Mouse (Mus musculus): ENCODE measurements at regions not wholly inside any gene's neighbourhood (a gene's known extent, or its start where the extent isn't known, plus 50 kb on each side); places are given as distances from the start of the nearest gene placed in this dataset.

DNA sequence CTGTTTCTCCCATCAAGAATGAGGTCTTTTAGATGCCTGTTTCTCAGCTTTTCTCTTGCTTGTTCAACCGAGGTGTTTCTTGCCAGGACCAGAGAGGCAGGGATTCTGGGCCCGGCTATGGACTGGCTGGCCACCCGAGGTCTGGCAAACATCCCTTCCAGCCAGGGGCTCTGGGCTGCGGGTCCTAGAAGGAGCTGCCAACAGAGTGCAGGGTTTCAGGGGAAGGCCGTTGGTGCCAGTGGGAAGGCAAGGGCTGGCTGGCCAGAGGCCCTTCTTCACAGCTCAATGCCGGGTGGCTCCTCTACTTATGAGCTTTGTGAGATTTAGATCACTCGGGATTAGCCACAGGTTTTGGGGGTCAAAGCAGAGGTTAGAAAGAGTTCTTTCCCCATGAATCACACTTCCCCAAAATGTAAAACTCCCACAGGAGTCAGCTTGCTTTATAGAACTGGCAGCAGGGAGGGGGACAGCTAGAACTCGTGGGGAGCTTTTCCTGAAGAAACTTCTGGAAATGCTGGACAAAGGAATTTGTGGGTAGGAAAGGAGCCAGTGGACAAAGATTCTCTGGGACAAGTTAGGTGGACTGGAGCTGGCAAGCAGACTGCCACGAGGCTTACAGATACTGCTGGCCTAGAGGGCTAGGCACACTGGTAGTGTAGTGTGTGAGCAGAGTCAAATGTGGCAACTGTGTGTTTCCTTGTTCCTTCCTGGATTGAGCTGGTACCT, 104.1 kb upstream of the Vps8 start:
- no peak for DNase-seq (ENCODE audit: low spot score in 2 of 2)

DNA sequence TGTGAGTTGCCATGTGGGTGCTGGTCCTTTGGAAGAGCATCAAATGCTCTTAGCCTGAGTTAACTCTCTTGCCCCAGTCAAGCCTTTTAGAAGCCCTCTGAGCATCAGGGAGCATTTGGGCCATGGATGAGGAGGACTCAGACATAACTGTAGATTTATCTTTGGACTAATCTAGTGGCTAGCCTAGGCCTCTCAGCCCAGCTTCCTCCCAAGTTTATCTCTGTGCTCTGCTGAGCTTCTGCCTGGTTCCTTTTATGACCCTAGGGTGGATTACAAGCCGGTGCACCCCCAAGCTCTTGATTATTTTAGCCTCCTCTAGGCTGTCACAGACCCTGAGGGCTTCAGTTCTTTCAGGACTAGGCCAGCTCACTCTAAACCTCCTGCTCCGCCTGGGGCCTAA, 102.6 kb upstream of the Vps8 start:
- DNase-seq (ENCODE audit: low spot score in 2 of 2), result no peak

DNA sequence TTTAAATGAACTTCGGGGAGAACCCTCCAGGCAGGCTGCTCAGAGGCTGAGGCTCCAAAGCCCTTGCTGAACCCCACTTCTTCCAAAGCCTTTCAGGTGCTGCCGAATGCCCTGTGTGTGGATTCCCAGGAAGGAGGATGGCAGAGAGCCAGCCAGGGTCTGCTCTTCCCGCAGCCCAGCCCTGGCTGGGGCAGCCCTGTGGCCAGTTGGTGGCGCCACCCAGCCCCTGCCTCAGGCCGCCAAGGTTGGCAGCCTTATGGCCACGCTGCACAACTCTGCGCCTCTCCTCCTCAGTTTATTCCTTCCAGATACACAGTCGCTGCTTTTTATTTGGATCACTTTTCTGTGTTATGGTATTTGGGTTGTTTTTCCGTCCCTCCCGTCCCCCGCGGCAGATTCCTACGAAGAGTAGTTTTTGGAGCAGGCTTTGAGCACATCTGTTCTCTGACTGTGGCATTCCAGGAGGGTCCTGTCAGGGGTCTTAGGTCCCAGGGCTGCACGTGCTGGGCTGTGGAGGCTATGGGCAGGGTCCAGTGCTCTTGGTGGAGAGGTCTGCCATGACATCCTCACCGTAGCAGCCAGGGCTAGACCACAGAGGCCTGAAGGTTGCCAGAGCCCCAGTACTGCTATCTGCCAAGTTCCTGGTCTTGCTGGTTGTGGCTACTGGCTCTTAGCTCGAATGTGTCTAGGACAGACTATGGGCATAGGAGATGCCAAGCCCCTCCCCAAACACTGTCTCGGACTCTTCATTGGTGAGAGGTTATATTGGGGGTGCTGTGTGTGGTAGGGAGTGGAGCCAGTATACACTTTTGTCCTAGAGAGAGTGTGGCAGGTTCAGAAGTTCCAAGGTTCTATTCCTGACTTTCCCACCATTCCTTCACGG, 101.5 kb upstream of the Vps8 start:
- no peak for DNase-seq (ENCODE audit: low spot score in 2 of 2)

DNA sequence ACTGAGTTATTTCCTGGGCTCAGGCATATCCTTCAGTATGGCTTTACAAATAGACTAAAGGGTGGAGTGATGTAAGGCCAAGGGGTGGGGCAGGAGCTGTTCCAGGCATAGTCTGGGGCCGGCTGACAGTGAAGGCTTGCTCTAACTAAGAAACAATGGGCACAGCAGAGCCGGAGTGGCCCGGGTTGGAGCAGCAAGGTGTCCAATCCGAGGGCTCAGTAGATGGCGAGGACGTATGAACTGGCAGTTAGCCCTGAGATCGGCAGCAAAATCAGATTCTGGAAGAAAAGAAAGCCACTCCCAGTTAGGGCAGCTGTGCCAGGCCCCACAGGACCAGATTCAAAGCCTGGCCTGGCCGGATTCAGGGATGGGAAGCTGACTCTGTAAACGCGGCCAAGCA, 100.5 kb upstream of the Vps8 start:
- no peak for DNase-seq (ENCODE audit: low spot score in 2 of 2)

DNA sequence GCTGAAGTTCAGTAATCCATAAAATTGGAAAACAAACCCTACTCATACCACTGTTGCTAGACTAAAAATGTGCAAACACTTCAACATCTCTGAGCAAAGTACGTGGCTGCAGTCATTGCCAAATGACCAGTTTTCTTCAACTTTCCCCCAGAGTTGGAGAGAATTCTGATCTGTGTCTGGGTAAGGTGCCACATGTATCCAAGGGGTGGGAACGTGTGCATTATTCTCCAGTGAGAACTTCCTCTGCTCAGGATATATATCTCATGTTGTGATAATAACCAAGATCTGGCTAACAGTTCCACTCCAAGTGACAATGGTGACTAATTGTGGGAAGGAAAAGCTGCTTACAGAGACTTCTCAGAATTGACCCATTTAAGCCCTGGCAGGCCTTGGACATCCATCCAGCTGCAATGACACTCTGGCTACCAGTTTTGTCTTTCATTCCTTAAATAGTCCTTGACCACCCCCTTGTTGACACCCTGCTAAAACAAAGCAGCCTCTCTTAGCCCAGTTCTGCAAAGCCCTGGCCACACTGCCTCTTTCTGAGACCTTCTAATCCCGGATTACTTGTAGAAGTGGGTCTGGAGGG, 99.4 kb upstream of the Vps8 start:
- no peak for DNase-seq (ENCODE audit: low spot score in 2 of 2)

DNA sequence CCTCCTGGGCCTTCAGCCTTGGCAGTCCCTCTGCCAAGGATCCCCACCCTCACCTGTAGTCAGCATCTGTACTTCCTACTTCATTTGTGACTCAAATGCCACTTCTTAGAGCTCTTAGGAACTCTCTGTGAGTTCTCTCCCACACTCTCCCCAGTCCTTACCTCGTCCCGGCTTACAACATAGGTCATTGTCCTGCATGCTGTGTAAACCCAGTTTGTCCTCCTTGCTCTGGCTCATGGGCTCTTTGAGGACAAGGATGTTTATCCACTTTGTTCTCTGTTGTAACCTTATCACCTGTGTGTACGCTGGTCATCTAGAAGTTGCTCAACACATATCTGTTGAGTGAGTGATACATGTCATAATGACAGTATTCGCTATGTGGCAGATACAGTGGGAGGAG, 94.9 kb upstream of the Vps8 start:
- DNase-seq (ENCODE audit: low spot score in 2 of 2), result no peak

DNA sequence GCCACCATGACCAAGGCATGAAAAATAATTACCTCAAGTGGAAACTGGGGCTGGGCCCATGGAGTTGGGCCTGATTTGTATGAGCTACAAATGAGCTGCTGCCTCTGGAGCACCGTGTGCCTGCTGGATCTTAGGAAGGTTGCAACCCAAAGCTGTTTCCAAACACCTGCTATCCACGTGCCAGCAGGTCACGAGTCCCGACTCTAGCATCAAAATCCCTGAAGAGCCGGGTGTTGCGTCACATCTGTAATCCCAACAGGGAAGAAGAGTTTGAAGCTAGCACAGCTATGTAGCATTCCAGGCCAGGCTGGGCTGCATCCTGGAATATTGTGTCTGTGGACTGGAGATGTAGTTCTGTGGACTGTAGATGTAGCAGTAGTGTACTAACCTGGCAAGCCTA, 93.7 kb upstream of the Vps8 start:
- DNase-seq (ENCODE audit: low spot score in 2 of 2), result no peak

DNA sequence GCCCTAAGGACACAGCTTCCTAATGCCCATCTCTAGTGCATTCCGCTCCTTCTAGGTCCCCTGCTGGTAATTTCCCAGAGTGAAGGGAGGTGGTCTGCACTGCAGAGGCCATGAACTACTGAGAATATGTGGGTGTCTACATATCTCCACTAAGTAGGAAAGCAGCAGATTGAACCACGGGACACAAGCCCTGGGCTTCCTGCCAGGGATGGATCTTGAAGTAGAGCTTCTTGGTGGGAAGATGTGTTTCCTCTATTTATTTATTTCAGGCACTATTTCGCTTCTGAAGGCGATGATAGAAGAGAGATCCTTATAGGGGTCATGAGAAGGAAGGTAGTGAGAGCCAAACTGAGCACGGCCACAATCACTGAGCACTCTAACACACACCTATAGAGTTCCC, 91.7 kb upstream of the Vps8 start:
- no peak for DNase-seq (ENCODE audit: low spot score in 2 of 2)

DNA sequence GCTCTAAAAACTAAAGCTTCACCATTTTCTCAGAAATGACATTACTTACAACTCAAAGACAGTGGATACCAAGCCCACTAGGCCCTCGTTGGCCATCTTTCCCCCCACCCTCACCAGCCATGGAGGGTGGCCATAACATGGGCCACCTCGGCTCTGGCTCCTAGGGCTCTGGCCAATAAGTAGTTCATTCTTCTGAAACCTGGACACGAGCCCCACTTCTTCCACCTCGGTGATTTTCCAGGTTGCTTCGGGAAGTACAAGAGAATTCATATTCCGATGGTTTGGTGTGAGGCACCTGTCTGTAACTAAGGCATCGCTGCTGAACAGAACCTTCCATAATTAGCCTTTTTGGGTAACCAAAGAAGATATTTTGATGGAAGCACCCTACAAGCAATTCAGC, 90.5 kb upstream of the Vps8 start:
- no peak for DNase-seq (ENCODE audit: low spot score in 2 of 2)

DNA sequence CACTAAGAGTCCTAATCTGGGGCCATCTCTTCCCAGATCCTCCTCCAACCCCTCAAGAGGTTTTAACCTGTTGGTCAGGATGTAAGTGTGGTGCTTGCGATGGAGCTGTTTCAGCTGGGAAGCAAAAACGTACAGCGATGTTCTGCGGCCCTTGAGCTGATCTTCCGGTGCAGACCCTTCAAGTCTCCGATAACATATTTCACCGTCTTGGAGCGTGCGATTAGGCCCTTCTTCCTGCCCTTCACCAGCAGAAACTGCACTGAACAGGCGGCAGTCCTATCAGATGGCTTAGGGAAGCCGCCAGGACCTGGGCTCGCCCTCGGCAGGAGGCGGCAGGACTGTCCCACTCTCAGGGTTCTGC, 90.1 kb upstream of the Vps8 start:
- peak in 1 of 2 experiments; percentile 7 for DNase-seq (ENCODE audit: low spot score in 2 of 2)

DNA sequence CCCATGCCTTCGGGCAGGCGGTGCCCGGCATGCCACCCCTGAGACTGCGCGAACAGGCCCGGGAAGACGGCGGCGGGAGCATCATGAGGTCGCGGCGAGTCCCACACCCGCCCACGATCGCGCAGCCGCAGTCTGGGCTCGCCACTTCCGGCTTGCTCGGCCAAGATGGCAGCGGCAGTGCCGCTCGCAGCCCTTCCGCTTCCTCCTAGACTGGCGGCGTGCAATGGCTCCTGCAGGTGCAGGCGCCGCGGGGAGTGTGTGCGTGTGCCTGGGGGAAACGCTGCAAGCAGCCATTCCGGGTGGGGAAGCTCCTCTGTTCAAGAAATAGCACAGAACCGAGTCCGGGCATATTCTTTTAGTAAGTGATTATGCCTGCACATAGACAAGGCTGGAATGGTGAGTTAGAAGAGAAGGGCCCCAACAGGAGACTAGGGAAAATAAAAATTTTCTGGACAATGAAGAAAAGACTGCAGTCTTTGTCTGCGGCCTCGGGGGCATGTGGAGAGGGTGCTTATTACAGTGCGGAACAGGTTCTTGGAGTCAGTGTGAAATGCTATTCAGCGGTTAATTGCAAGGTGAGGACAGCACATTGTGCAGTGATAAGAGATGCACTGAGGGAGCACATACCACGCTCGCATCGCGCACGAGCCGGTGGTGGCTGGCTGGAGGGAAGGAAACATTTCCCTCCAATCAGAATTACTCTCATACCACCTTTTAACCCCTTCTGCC, 89.5 kb upstream of the Vps8 start:
- peak; percentile 90 to 92 for DNase-seq (ENCODE audit: low spot score in 2 of 2)

DNA sequence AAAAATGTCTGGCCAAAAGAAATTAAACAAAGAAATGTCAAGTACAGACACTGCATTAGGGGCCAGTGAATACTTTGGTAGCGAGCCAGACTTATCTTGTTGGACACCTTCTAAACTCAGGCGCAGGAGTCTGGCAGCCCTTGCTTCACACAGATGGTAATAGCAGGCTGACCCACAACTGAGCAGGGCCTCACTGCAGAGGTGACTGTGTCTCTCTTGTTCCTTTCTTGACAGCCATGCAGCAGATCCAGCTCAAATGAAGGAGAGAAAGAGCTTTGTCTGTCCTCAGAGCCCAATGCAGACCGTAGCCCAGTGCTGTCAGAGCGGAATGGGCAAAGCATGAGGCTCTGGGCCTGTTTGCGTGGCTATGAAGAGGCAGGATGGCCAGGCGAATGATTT, 83.9 kb upstream of the Vps8 start:
- DNase-seq (ENCODE audit: low spot score in 2 of 2), result no peak

DNA sequence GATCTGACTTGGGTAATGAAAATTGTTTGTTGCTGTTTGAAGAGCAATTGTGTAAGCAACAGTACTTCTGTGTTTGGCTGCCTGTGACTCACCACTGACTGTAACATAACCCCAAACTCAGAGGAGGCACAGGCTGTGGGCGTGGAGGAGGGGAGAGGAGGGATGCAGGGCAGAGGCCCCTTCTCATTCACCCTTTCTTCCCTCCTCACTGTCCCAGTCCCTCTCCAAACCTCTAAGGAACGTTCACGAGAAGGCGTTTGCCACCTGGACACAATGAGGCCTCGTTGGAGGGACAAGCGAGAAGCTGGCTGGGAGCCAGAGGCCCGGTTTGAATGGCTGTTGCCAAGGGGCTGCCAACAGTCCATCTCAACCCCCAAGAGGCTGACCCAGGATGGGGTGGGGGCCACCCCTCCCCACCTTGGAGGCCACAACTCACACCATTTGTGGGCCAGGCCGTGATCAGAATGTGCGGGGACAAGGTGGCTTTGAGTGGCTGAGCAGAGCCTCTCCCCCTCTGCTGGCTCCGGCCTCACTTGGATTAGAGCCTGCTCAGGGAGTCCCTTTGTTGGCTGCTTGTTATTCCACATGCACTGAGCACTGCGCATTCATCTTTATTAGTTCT, 83.3 kb upstream of the Vps8 start:
- no peak for DNase-seq (ENCODE audit: low spot score in 2 of 2)

DNA sequence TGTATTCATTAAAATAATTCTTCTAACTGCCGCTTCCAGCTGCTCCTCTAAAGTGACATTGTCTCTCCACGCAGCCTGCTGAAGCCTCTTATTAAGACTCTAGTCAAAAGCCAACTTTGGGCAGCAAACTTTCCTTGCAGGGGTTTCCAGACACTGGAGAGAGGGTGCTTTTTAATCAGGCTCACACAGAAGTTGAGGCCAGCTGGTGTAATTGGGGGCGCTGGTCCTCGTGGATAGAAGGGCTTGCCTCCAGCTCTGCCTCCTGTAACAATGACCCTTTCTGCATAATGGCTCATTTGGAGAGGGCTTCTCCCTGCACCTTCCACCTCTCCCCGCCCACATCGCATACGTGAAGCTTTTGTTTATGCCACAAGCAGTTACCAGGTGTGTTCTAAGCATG, 82.8 kb upstream of the Vps8 start:
- no peak for DNase-seq (ENCODE audit: low spot score in 2 of 2)

DNA sequence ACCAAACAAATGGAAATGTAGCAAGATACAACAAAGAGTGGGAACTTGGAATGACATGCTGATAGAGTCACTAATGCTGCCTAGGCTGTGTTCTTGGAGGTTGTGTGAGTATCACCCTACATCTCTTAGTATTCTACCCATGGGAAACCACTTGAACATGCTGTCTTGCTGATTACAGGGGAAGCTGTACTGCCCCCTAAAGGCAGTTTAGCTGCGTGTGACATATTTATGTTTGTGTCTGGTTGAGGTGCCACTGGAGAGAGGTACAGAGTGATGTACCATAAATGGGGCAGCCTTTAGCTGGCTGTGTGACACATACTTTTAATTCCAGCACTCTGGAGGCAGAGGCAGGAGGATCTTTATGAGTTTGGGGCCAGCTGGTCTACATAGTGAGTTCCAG, 73.0 kb upstream of the Vps8 start:
- no peak for DNase-seq (ENCODE audit: low spot score in 2 of 2)

DNA sequence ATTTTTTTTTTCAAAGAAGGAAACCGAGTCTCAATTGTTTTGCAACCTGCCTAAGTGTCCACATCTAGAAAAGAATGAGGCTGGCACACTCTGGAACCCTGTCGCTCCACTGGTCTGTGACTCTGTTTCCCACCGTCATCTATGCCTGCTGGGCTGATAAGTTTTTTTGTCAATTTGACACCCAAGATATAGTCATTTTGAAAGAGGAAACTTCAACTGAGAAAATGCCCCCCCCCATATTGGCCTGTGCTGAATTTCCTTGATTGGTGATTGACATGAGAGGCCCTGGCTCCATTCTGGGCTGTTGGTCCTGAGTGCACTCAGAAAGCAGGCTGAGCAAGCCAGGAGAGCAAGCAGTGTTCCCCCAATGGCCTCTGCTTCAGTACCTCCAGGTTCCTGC, 71.6 kb upstream of the Vps8 start:
- DNase-seq (ENCODE audit: low spot score in 2 of 2), result no peak

DNA sequence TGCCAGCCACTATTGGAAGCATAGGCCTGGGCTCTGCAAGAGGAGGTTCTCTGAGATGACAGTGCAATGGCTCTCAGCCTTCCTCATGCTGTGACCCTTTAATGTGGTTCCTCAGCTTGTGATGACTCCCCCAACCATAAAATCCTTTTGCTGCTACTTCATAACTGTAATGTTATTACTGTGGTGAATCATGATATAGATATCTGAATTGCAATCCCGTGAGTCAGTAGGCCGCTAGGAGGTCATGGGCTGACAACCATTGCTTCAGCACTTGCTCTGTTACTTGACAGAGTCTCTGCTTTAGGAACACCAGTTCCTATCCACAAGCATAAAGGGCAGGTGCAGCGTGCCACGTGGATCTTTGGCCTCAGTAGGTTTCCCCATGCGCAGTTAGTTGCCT, 69.8 kb upstream of the Vps8 start:
- DNase-seq (ENCODE audit: low spot score in 2 of 2), result no peak

DNA sequence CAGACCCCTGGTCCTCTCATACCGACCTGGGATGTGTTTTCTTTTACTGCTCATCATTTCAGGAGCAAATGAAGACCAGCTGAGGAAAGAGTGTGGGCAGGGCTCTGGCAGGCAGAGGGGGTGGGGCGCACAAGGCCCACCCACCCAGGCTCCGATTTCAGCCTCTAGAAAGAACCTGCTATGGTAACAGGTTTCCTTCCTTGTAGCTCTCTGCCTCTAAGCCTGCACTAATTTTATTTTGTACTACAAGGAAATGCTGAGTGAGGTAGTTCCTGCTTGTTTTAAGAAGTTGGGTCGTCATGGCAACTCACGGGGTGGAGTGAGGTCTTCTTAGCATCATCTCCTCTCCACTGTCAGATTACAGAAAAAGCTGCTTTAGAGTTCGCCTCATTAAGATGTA, 69.4 kb upstream of the Vps8 start:
- no peak for DNase-seq (ENCODE audit: low spot score in 2 of 2)

DNA sequence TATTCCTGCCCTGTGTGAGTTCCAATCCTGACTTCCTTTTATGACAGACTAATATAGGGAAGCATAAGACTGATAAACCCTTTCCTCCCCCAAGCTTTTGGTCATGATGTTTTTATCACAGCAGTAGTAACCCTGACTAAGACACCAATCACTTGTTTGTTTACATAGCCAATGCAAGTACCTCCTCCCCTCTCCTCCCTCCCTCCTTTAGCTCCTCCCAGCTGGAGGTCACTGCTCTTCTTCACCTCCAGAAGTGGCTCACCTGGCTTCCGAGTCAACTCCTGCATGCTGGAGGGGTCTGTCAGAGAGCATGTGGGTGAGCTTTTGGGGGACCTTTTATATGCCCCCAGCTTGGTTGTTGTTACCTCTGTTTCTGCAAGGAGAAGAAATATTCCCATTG, 67.3 kb upstream of the Vps8 start:
- no peak for DNase-seq (ENCODE audit: low spot score in 2 of 2)

DNA sequence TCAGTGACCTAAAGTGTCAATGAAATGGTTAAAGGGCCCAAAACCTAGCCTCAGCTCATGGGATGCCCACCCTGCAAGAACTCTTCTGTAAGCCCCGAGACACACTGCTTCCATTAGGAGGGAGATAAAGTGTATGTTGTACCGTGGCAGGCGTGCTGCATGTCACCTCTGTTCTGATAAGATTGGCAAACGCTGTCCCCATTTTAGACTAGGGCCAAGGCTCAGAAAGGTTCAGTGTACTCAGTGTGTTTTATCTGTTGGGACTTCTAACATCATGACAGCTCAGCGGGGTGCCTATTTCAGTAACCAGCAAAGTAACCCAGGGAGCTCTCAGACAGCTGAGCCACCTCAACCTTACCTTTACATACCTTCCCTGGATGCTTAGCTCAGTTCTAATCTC, 65.5 kb upstream of the Vps8 start:
- DNase-seq (ENCODE audit: low spot score in 2 of 2), result no peak

DNA sequence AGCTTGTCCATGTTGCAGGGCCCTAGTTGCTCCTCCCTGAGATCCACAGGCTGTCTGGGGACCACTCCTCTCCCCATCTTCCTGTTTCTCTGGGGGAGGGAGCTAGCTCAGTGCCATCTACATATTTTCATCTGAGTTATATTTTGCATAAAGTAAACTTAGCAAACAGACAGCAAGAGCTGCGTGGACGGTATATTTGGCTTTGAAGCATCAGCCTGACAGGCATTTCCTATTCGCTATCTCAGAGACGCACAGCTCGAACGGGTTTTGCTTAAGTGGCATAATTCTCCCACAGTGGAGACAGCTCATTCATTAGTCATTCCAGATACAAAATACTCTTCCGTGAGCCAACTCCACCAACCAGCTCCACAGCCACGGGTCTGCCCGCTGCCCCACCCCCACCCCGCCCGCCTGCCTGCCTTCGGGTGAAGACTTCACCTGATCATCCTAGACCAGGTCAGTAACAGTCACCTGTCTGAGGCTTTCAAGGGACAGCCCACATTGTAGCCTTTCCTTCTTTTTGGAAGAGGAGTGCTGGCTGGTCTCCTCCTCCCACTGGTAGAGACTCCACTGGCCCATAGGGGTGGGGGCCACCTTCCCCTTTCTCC, 64.5 kb upstream of the Vps8 start:
- DNase-seq (ENCODE audit: low spot score in 2 of 2), result no peak

DNA sequence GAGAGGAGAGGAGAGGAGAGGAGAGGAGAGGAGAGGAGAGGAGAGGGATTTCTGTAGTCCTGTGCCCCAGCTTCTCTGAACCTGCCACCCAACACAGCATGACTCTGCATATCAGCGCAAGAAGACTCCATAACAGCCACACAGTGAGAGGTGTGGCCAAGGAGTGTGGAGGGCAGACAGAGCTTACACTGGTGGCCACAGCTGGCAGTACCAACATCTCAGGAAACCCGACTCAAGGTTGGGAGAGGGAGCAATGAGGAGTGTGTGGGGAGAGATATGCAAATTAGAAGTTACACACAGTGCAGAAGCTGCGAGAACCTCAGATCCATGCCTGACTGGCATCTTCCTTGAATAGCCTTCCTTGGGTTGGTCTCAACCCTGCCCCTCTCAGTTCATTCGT, 63.5 kb upstream of the Vps8 start:
- no peak for DNase-seq (ENCODE audit: low spot score in 2 of 2)
